Mouse (Mus musculus) embryonic facial prominence, embryonic 10.5 days (tissue): Measurements from ENCODE around the gene Alg2. TPM values are rescaled to one million over a fixed set of nuclear protein-coding genes. Genes with fewer than 3 reads are reported as not detected.

Experiments
- DNase-seq: peaks from one replicate; pipeline ENCODE4 v3.0.0-alpha.2; 2017; ENCODE audit warnings: low spot score
- H3K27ac ChIP-seq: fragments of 300-500 bp; sonication (generic); replicated peaks from 2 replicates; pipeline ENCODE4 v1.5.1; 2016; ENCODE audit warnings: mild to moderate bottlenecking
- H3K27me3 ChIP-seq: fragments of 300-500 bp; sonication (generic); replicated peaks from 2 replicates; pipeline ENCODE4 v1.6.1; 2016; ENCODE audit warnings: low read depth, mild to moderate bottlenecking; ENCODE audit not compliant: poor library complexity, severe bottlenecking
- H3K36me3 ChIP-seq: fragments of 300-500 bp; sonication (generic); replicated peaks from 2 replicates; pipeline ENCODE4 v1.6.1; 2016; ENCODE audit warnings: mild to moderate bottlenecking, moderate library complexity
- H3K4me1 ChIP-seq: fragments of 300-500 bp; sonication (generic); 2 replicates; pipeline ENCODE4 v1.6.1; 2016
- H3K4me3 ChIP-seq: fragments of 300-500 bp; sonication (generic); 2 replicates; pipeline ENCODE4 v1.5.1; 2016; ENCODE audit warnings: mild to moderate bottlenecking, moderate library complexity
- H3K9me3 ChIP-seq: fragments of 300-500 bp; sonication (generic); 2 replicates; pipeline ENCODE4 v1.6.1; 2016; ENCODE audit warnings: mild to moderate bottlenecking
- WGBS: fragments of 180-500 bp; shearing (Covaris S2); methylation state at CpG from one replicate; pipeline ENCODE4 v1.1.7; 2016; 5-methylcytosine and 5-hydroxymethylcytosine counted together
- polyA plus RNA-seq: library from polyadenylated mRNA; unstranded; fragments of >200 nt; fragmentation: Nextera tagmentation; extraction: Ambion mirVana; gene quantifications from 2 replicates; pipeline ENCODE4 v1.2.1, GENCODE M21; 2016

Alg2 gene
- polyA plus RNA-seq, result 83.3 TPM in 2 replicates

GRCm38 (mm10) chr4:47473968-47474729 is at the start of gene Alg2, which contains the start of gene Sec61b:
Gene Alg2 (minus strand): TSS chr4:47474333.
Gene Sec61b (plus strand): TSS chr4:47474658.
- under 1% methylated on average over 58 of the region's 58 CpGs for WGBS
- H3K36me3 ChIP-seq, result peaks cover 67% of the 10 kb centered on the region

GRCm38 (mm10) chr4:47521884-47522605 is 47.9 kb upstream of the Alg2 start:
- no peak for DNase-seq
- Histone ChIP-seq H3K27me3 (no peaks in the 10 kb centered on the region), H3K4me3 (no peak overlapping the region), H3K27ac (no peak overlapping the region), H3K36me3 (no peaks in the 10 kb centered on the region), H3K9me3 (no peaks in the 10 kb centered on the region), H3K4me1 (no peaks in the 10 kb centered on the region)
- WGBS, result 88% methylated on average over 6 of the region's 6 CpGs

More at GRCm38 (mm10) chr4:47473968-47474729, at the start of gene Alg2, which contains the start of gene Sec61b:
- Histone ChIP-seq H3K4me1 (peaks cover 22% of the 10 kb centered on the region), H3K9me3 (no peaks in the 10 kb centered on the region), H3K27me3 (no peaks in the 10 kb centered on the region), H3K27ac (peak within 1 kb of the TSS; percentile 94), H3K4me3 (peak within 1 kb of the TSS; percentile 89)
- DNase-seq, result peak; percentile 97

- no peak for DNase-seq
- Histone ChIP-seq H3K36me3 (no peaks in the 10 kb centered on the region), H3K4me1 (no peaks in the 10 kb centered on the region), H3K4me3 (no peak overlapping the region), H3K27me3 (no peaks in the 10 kb centered on the region), H3K27ac (no peak overlapping the region), H3K9me3 (no peaks in the 10 kb centered on the region)
- 76% methylated on average over 4 of the region's 4 CpGs for whole genome bisulfite sequencing
Measured at GRCm38 (mm10) chr4:47520076-47520475, 45.9 kb upstream of the Alg2 start.

GRCm38 (mm10) chr4:47518551-47519181 is 44.5 kb upstream of the Alg2 start:
- Histone ChIP-seq H3K9me3 (no peaks in the 10 kb centered on the region), H3K27me3 (no peaks in the 10 kb centered on the region), H3K4me1 (no peaks in the 10 kb centered on the region), H3K4me3 (no peak overlapping the region), H3K27ac (no peak overlapping the region), H3K36me3 (no peaks in the 10 kb centered on the region)
- WGBS, result 73% methylated on average over 12 of the region's 12 CpGs
- no peak for DNase-seq

- no peaks in the 10 kb centered on the region for H3K36me3 ChIP-seq
- no peaks in the 10 kb centered on the region for H3K9me3 ChIP-seq
- H3K27ac ChIP-seq, result no peak overlapping the region
- peaks cover 5% of the 10 kb centered on the region; the same call in 1 of the 2 replicates for H3K4me1 ChIP-seq
- H3K27me3 ChIP-seq, result no peaks in the 10 kb centered on the region
- WGBS, result 72% methylated on average over 10 of the region's 10 CpGs
- DNase-seq, result no peak
- H3K4me3 ChIP-seq, result no peak overlapping the region
Measured at GRCm38 (mm10) chr4:47504841-47505517, 30.8 kb upstream of the Alg2 start.

GRCm38 (mm10) chr4:47503045-47503444 is 28.9 kb upstream of the Alg2 start:
- H3K4me3 ChIP-seq, result no peak overlapping the region
- H3K4me1 ChIP-seq, result peaks cover 7% of the 10 kb centered on the region; the same call in 1 of the 2 replicates
- H3K36me3 ChIP-seq, result no peaks in the 10 kb centered on the region
- WGBS, result 80% methylated on average over 6 of the region's 6 CpGs
- DNase-seq, result no peak
- no peaks in the 10 kb centered on the region for H3K27me3 ChIP-seq
- H3K27ac ChIP-seq, result no peak overlapping the region
- H3K9me3 ChIP-seq, result no peaks in the 10 kb centered on the region

- peak; percentile 50 for DNase-seq
- H3K4me3 ChIP-seq, result no peak overlapping the region
- 27% methylated on average over 4 of the region's 4 CpGs for WGBS
Measured at GRCm38 (mm10) chr4:47502546-47502971, 28.4 kb upstream of the Alg2 start.

GRCm38 (mm10) chr4:47499121-47499545 is 25.0 kb upstream of the Alg2 start:
- WGBS, result 83% methylated on average over 10 of the region's 10 CpGs
- H3K27ac ChIP-seq, result no peak overlapping the region
- H3K27me3 ChIP-seq, result no peaks in the 10 kb centered on the region
- H3K4me1 ChIP-seq, result peaks cover 5% of the 10 kb centered on the region; the same call in 1 of the 2 replicates
- no peak for DNase-seq
- H3K4me3 ChIP-seq, result no peak overlapping the region
- H3K9me3 ChIP-seq, result no peaks in the 10 kb centered on the region
- no peaks in the 10 kb centered on the region for H3K36me3 ChIP-seq

More at GRCm38 (mm10) chr4:47502546-47502971, 28.4 kb upstream of the Alg2 start:
- Histone ChIP-seq H3K36me3 (no peaks in the 10 kb centered on the region), H3K9me3 (no peaks in the 10 kb centered on the region), H3K27ac (no peak overlapping the region), H3K27me3 (no peaks in the 10 kb centered on the region), H3K4me1 (peaks cover 11% of the 10 kb centered on the region; the same call in 1 of the 2 replicates)

GRCm38 (mm10) chr4:47497811-47498385 is 23.8 kb upstream of the Alg2 start:
- Histone ChIP-seq H3K4me1 (peaks cover 5% of the 10 kb centered on the region; the same call in 1 of the 2 replicates), H3K4me3 (no peak overlapping the region), H3K27me3 (no peaks in the 10 kb centered on the region), H3K9me3 (no peaks in the 10 kb centered on the region), H3K36me3 (no peaks in the 10 kb centered on the region), H3K27ac (no peak overlapping the region)
- WGBS, result 66% methylated on average over 7 of the region's 7 CpGs
- no peak for DNase-seq

- Histone ChIP-seq H3K36me3 (no peaks in the 10 kb centered on the region), H3K27ac (no peak overlapping the region), H3K27me3 (no peaks in the 10 kb centered on the region), H3K9me3 (no peaks in the 10 kb centered on the region), H3K4me3 (no peak overlapping the region), H3K4me1 (peaks cover 24% of the 10 kb centered on the region)
- no peak for DNase-seq
- WGBS, result 85% methylated on average over 2 of the region's 2 CpGs
Measured at GRCm38 (mm10) chr4:47494686-47495085, 20.6 kb upstream of the Alg2 start.

- no peak for DNase-seq
- no peaks in the 10 kb centered on the region for H3K9me3 ChIP-seq
- peaks cover 24% of the 10 kb centered on the region for H3K4me1 ChIP-seq
- H3K36me3 ChIP-seq, result no peaks in the 10 kb centered on the region
- H3K4me3 ChIP-seq, result no peak overlapping the region
- 70% methylated on average over 1 of the region's 1 CpGs for WGBS
- no peak overlapping the region for H3K27ac ChIP-seq
- no peaks in the 10 kb centered on the region for H3K27me3 ChIP-seq
Measured at GRCm38 (mm10) chr4:47494137-47494536, 20.0 kb upstream of the Alg2 start.
